Mouse (Mus musculus) adrenal gland, adult 18-20 months (tissue): Measurements from ENCODE around the gene Rreb1. TPM values are rescaled to one million over a fixed set of nuclear protein-coding genes. Genes with fewer than 3 reads are reported as not detected.

Experiments used
- DNase-seq, 2 experiments: peaks; one replicate each; pipeline ENCODE4 v3.0.0; 2021 to 2022; ENCODE audit warnings: low spot score in 2 of 2
- long read RNA-seq, 2 experiments: library from polyadenylated mRNA; stranded (forward); transcript quantifications; one replicate each; pipeline ENCODE4 v2.0.0; 2021
- total RNA-seq, 2 experiments: library from RNA; stranded (reverse); gene quantifications; 1 replicate in 1 of 2; 2 replicates in 1 of 2; pipeline ENCODE4 v1.2.3; 2021

Gene Rreb1
- total RNA-seq: 10 to 100 TPM; 41.1 to 48.4 TPM
- long read RNA-seq, experiment 1, partial matches to known transcripts: 1 of 2 reads
- long read RNA-seq, experiment 1, other reads (novel, unspliced or antisense): 1 of 2 reads
- long read RNA-seq, experiment 2, partial matches to known transcripts: 1 of 10 reads
- long read RNA-seq, experiment 2, other reads (novel, unspliced or antisense): 9 of 10 reads

GRCm38 (mm10) chr13:37778147-37778593 is at the start of gene Rreb1:
Gene Rreb1, plus strand, starts transcription at chr13:37778400.
- peak; percentile 42 to 51 for DNase-seq

DNA sequence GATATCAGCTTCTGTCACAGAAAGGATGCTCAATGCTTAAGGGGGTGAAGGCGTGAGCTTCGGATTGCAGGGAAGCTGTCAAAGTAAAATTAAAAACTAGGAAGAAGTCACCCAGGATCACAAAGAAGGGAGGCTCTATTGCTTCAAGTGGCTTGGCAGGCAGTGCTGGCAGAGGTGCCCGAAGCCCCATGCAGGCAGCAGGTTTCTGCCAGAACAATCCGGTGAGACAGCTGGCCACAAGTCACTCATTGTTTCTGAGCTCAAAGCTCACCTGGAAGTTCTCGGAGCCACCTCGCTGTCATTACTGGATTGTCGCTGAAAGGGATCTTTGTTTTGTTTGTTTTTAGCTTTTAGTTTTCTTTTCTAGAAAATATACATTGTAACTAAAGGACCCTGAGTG is 49.6 kb upstream of the Rreb1 start:
- DNase-seq: no peak

GRCm38 (mm10) chr13:37731914-37732693 is 46.1 kb upstream of the Rreb1 start:
- peak in 1 of 2 experiments; percentile 28 for DNase-seq

GRCm38 (mm10) chr13:37734501-37734900 is 43.7 kb upstream of the Rreb1 start:
- no peak for DNase-seq

DNA sequence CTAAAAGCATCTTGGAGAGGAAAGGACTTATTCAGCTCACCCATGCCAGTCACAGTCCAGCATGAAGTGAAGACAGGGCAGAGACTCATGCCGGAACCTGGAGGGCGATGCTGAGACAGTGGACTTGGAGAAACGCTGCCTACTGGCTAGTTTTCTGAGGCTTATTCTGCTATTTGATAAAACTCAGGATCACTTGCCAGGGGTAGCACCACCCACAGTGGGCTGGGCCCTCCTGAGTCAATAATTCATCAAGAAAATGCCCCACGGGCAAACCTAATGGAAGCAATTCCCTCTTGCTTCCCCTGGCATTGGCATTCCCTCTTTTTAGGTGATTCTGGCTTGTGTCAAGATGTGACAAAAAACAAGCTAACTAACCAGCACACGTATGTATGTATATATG is 38.1 kb upstream of the Rreb1 start:
- no peak for DNase-seq

DNA sequence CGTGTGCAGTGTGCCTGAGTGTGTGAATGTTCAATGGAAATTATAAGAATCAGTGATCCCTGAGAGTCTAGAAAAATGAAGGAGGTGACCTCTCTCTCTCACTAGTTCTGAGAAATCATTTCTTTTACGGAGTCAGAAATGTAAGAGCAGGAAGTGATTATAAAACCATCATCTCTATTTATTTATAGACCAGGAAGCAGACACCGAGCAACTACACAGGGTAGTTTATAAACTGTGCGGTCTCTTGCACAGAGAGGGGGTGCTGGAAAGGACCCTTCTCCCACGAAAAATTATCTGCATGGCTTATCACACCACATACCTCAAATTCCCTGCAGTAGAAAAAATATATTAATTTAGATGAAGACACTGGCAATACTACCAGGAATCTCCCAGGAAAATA is 37.4 kb upstream of the Rreb1 start:
- no peak for DNase-seq

DNA sequence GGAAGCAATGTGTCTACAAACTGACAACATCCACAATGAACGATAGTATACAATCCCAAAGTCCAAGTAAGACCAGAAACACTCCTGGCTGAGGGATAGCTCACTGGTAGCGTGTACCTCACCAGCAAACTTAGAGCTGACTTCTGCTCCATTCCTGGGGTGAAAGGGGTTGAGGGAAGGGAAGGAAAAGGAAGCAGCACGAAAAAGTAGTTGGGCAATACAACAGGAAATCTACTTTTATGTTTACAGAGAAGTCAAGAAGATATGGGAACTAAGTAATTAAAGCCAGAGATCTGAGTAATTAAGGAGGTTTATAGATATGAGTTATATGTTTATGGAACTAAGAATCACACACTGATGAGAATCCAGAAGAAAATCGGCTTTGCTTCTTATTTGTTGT is 36.0 kb upstream of the Rreb1 start:
- DNase-seq: no peak

DNA sequence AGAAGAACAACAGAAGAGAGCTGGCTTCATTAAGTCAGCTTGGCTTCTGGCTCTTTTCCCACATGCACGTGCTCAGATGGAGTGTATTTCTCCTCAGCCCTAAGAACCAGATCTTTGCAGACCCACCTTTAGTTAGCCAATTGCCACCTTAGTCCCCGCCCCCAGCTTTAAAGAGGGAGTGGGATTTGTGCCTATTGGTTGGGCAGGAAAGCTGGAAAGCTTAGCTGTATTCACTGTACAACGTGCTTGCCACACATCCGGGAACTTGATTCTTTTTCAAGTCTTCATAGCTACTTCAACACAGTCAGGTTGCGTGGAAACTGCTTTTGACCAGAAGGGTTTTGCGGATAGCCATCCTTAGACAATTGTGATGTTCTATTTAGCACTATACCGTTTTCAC is 30.7 kb upstream of the Rreb1 start:
- no peak for DNase-seq

- DNase-seq: no peak
These were observed 28.7 kb upstream of the Rreb1 start for GRCm38 (mm10) chr13:37749485-37749884.

DNA sequence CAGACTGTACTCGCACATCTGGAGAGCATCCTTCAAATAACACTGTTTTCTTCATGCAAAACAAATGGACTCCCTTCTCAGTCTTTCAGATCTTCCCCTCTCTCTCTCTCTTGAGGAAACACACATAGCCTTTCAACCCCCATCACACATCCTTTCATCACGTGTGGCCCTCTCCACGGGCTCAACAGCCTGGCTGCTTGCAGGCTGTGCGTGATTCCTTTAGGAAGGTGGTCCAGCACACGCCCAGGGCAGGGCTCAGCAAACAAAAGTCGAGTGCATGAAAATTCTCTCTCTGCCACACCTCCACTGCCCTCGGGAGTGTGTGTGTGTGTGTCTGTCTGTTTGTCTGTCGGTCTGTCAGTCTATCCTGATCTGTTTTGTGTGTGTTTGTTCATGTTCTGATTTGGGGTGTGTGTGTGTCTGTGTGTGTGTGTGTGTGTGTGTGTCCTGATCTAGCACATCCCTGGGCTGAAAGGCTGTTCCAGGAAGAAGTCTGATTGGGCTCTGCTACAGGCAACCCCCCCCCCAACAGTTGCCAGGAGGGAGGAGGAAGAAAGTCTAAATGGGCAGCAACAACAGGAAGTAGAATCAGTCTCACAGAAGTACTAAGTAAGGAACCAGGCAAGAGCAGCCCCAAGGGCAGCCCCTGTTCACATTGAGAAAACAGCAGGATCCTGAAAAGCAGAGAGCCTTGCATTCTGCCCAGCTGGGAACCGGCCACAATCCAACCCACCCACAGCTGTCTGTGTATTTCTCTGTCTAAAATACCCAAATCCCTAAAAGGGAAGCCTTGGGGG is 26.8 kb upstream of the Rreb1 start:
- no peak for DNase-seq

DNA sequence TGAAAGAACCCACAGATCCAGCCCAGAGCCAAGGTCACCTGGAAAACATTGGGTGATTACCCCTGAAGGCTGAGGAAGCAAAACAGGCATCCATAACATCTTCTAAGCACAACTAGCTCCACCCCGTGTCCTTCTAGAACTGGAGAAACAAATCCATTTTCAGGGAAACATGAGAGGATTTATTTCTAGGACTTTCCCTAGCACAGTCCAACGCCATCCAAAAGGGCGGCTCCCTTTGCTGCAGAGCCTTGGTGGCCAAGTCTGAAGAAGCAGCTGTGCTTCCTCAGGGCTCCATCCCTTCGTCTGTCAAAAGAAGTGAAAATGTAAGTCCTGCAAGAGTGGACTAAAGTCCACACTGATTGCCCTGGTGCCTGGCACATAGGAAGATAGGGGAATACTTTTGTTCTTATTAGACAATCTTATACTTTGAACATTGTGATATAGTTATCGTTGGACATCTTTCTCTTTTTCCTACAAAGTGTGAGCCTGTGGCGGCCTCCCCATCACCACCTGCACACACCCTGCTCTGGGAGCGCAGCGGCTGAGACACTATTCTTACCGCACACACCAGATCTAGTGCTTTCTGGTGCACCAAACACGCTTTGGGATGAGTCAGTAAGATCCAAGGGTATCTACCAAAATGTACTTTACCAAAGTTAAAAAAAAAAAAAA is 18.7 kb upstream of the Rreb1 start:
- DNase-seq: no peak

DNA sequence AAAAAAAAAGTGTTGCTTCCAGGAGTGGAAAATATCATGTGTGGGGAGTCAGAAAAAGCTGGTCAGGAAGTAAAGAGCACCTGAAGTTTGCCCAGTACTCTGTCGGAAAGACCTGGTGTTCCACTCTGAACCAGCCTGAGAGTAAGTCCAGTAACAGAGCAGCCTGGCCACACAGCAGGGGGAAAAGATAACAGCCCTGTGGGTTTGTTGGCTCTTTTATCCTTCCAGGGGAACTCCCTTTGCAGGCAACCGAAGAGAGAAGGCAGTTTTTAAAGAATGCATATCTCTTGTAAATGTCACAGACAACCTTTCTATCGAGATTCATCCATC is 18.2 kb upstream of the Rreb1 start:
- no peak for DNase-seq

- DNase-seq: no peak
These were observed 17.8 kb upstream of the Rreb1 start for GRCm38 (mm10) chr13:37760373-37760772.

- no peak for DNase-seq
These were observed 17.0 kb upstream of the Rreb1 start for GRCm38 (mm10) chr13:37760957-37761941.

GRCm38 (mm10) chr13:37763800-37764407 is 14.3 kb upstream of the Rreb1 start:
- DNase-seq: no peak

DNA sequence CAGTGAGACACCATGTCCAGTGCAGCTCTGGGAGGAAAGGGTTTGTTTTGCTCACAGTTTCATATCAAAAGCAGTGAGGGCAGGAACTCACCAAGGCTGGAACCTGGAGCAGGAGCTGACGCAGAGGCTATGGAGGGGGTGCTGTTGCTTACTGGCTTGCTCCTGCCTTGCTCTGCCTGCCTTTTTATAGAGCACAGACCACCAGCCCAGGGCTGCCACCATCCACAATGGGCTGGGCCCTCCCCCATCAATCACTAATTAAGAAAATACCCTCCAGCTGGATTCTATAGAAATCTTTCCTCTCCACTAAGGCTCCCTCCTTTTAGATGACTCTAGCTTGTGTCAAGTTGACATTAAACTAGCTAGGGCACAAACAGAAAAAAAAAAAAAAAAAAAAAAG is 8.4 kb upstream of the Rreb1 start:
- DNase-seq: no peak

GRCm38 (mm10) chr13:37773476-37773875 is 4.7 kb upstream of the Rreb1 start:
- no peak for DNase-seq

- no peak for DNase-seq
These were observed 1.5 kb upstream of the Rreb1 start for GRCm38 (mm10) chr13:37776675-37777074.

DNA sequence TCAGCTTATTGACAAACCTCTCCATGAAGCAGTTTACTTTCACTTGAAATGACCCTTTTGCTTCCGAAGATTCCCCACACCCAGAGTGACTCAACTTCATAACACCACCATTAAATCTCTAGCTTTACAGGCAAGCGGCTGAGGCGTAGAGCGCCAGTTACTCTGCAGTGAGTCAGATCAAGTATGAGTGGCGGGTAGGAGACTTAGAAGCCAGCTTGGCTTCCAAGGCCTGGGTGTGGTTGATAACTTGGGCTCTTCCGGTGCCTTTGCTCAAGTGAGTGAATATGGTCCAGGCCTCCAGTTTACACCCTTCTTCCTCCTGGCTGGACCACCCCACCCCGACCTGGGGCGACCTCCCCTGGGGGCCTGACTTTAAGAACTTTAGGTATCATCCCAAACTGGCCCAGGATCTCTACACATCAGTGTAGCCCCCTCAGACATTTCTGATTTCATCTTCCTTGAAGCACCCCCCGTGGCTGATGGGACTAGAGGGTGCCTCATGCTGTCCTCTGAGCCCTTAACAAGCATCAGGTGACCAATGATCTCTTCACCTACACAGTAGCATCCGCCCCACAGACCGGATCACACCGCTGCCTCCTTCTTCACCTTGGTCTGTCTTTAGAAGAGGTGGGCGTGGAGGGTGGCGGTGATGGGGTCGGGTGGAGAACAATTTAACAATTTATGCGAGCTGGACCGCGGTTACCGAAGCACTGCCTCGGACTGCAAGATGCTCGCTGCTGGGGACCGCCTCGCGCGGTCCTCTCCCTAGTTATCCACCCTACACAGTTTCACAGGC is 651 bp upstream of the Rreb1 start:
- DNase-seq: no peak
